Mouse (Mus musculus) brain, embryonic 18.5 days (tissue): ENCODE data around the gene Tmem119.
"Not testable (repeated sequence)": the region's sequence is repeated elsewhere in the genome, so short reads cannot be mapped to it uniquely, and the experiment has no call there.

Experiments
- DNase-seq: peaks from one replicate; pipeline ENCODE4 v3.0.0-alpha.2; 2012; ENCODE audit warnings: low read depth, low spot score

Gene Tmem119

GRCm38 (mm10) chr5:113789075-113789788 lies 11.1 kb downstream of the Tmem119 start:
- DNase-seq: no peak

GRCm38 (mm10) chr5:113788645-113789044 lies 11.7 kb downstream of the Tmem119 start:
- DNase-seq: no peak

GRCm38 (mm10) chr5:113786985-113787384 lies 13.3 kb downstream of the Tmem119 start:
- no peak for DNase-seq

GRCm38 (mm10) chr5:113784104-113784503 lies 16.2 kb downstream of the Tmem119 start:
- DNase-seq: not testable (repeated sequence)

GRCm38 (mm10) chr5:113783581-113784001 lies 16.7 kb downstream of the Tmem119 start:
- no peak for DNase-seq

GRCm38 (mm10) chr5:113782624-113783023 lies 17.7 kb downstream of the Tmem119 start:
- no peak for DNase-seq

GRCm38 (mm10) chr5:113781875-113782274 lies 18.4 kb downstream of the Tmem119 start:
- DNase-seq: no peak

- DNase-seq: no peak
Observed at GRCm38 (mm10) chr5:113781254-113781653, 19.1 kb downstream of the Tmem119 start.

GRCm38 (mm10) chr5:113780763-113781162 lies 19.6 kb downstream of the Tmem119 start:
- DNase-seq: no peak

- no peak for DNase-seq
Observed at GRCm38 (mm10) chr5:113780082-113780752, 20.1 kb downstream of the Tmem119 start.

- DNase-seq: no peak
Observed at GRCm38 (mm10) chr5:113779569-113779968, 20.7 kb downstream of the Tmem119 start.

- not testable (repeated sequence) for DNase-seq
Observed at GRCm38 (mm10) chr5:113777728-113778127, 22.6 kb downstream of the Tmem119 start.

GRCm38 (mm10) chr5:113776896-113777226 lies 23.5 kb downstream of the Tmem119 start:
- no peak for DNase-seq

GRCm38 (mm10) chr5:113776128-113776895 lies 24.0 kb downstream of the Tmem119 start:
- no peak for DNase-seq

- no peak for DNase-seq
Observed at GRCm38 (mm10) chr5:113775585-113775984, 24.7 kb downstream of the Tmem119 start.

GRCm38 (mm10) chr5:113773664-113774063 lies 26.7 kb downstream of the Tmem119 start:
- DNase-seq: peak; percentile 12

- DNase-seq: no peak
Observed at GRCm38 (mm10) chr5:113772905-113773519, 27.3 kb downstream of the Tmem119 start.

- peak; percentile 89 for DNase-seq
Observed at GRCm38 (mm10) chr5:113772450-113772895, 27.8 kb downstream of the Tmem119 start, which contains the start of the genes Sart3 and Iscu. Sart3 (minus strand) TSS chr5:113772510. Iscu (plus strand) TSS chr5:113772748.

GRCm38 (mm10) chr5:113771213-113772162 lies 28.8 kb downstream of the Tmem119 start:
- DNase-seq: peak; percentile 82

- no peak for DNase-seq
Observed at GRCm38 (mm10) chr5:113768806-113769205, 31.5 kb downstream of the Tmem119 start.
